Mouse (Mus musculus): ENCODE results near the gene 2310009B15Rik. TPM values are rescaled to one million over a fixed set of nuclear protein-coding genes. Genes with fewer than 3 reads are reported as not detected.
A peak's percentile ranks its signal among the peaks of the same experiment; 100 is the strongest.

2310009B15Rik gene
- polyA plus RNA-seq, 1 experiment, result 20.2 TPM

DNA sequence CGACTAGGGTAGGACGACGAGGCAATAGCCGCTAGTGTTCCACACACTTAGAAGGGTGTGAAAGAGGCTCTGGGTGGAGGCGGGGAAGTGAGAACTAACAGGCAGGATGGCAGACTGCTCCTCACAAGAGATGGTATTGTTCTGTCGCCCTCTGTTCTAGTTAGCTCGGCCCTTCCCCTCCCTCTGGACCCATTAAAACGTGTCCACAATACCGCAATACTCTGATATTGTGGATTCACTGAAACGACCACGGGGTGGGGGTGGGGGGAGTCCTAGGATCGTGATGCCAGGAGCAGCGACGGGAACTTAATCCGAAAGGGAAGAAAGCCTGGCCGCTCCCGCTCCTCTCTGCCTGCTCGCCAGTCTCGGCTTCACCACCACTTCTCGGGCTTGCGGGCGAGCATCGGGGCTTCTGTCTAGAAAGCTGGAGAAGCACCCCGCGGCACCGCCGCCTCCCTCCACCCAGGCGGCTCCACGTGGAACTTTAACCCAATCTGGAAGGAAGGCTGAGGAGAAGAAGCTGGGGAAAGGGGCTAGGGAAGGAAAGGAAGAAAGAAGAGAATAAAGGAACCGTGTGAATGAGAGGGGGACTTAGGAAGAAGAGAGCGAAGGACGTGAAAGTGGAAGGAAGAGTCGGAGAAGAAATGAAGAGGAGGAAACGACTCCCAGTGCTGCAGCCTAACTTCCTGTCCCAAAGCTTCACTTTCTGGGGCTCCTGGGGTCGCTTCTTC, 13.1 kb downstream of the 2310009B15Rik start:
- no peak for TF ChIP-seq CTCF (IDR thresholded peaks at IDR 0.05; ENCODE audit: insufficient read depth, low read length)
- no peak for TF ChIP-seq POLR2A (IDR thresholded peaks at IDR 0.05; ENCODE audit: borderline replicate concordance, extremely low read depth, low read depth, low read length)
- DNase-seq, result peak; percentile 25
- Histone ChIP-seq H3K4me1 (ENCODE audit: control insufficient read depth, insufficient read depth, low read length) (peaks cover 7% of the 10 kb centered on the region), H3K4me3 (replicated peaks; ENCODE audit: extremely low read depth, low read depth, low read length) (peak overlapping the region; percentile 19)
- 2% methylated on average over 35 of the region's 35 CpGs for WGBS

DNA sequence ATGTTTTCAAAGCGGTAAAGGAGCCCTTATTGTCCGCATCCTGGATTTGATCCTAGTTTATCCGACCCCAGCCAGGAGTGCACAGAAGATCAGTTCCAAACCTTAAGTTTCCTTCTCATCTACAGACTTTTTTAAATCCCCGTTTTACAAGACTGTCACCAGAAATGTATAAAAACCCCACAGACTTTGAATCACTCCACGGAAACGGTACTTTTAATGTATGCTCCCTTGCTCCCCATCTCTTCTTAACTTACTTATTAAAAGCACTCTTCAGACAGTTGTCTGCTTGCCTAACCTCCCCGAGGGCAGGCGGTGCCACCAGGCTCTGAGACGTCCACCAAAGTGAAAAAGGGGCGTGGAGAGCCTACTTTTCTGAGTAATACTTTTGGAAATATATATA, 13.9 kb downstream of the 2310009B15Rik start:
- peaks cover 7% of the 10 kb centered on the region for H3K4me1 ChIP-seq (ENCODE audit: control insufficient read depth, insufficient read depth, low read length)
- WGBS, result 9% methylated on average over 10 of the region's 10 CpGs
- TF ChIP-seq POLR2A (IDR thresholded peaks at IDR 0.05; ENCODE audit: borderline replicate concordance, extremely low read depth, low read depth, low read length) (no peak), CTCF (IDR thresholded peaks at IDR 0.05; ENCODE audit: insufficient read depth, low read length) (no peak)
- DNase-seq, result no peak
- H3K4me3 ChIP-seq (replicated peaks; ENCODE audit: extremely low read depth, low read depth, low read length), result no peak overlapping the region

DNA sequence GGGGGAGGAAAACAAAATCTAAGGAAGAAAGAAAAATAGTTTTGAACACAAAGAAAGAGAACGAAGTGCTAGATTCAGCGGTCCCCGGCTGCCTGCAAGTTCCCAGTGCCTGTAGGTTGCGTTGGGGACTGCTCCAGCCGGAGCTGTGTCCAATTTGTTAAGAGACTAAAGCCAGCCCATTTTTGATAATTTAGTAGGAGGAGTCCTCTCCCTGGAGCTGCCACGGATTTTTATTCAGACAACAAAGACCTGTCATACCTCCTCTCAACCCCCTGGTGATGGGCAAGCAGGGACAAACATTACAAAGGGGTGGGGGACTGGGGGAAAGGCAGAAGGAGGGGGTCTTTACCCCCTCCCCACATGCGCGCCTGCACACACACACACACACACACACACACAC, 14.3 kb downstream of the 2310009B15Rik start:
- WGBS, result 6% methylated on average over 8 of the region's 8 CpGs
- Histone ChIP-seq H3K4me3 (replicated peaks; ENCODE audit: extremely low read depth, low read depth, low read length) (no peak overlapping the region), H3K4me1 (ENCODE audit: control insufficient read depth, insufficient read depth, low read length) (peaks cover 7% of the 10 kb centered on the region)
- no peak for TF ChIP-seq POLR2A (IDR thresholded peaks at IDR 0.05; ENCODE audit: borderline replicate concordance, extremely low read depth, low read depth, low read length)
- no peak for TF ChIP-seq CTCF (IDR thresholded peaks at IDR 0.05; ENCODE audit: insufficient read depth, low read length)
- peak; percentile 20 for DNase-seq

DNA sequence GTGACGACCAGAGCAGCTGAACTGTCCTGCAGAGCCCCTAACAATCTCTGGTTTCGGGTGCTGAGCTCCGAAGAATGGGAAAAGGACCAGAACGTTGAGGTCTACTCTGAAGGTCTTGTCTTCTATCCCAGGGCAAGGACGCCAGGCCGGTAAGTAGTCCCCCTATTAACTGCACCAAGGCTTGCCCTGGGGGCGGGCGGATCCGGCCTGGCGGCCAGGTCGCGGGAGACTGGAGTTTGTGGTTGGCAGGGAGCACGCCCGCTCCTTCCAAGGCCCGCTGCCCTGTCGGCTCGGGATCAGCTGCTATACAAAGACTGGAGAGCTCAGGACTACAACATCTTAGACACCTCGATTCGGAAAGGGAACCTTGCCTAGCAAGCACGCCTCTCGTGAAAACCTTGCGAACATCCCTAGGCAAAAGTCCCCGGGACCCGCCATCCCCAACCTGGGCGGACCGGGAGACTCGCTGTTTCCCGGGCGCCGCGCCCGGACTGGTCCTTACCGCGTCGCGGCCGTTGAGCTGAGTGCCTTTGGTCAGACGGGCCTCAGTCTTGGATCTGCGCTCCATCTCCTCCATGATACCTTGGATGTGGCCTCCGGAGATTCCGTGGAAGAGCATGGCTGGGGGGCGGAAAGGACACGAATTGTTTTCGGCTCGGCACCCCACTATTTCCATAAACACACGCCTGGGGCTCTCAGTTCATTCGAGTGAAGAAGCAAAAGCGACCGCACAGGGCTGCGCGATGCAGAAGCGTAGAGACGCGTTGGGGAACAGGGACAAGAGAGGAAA, 15.2 kb downstream of the 2310009B15Rik start:
- Histone ChIP-seq H3K4me3 (replicated peaks; ENCODE audit: extremely low read depth, low read depth, low read length) (no peak overlapping the region), H3K4me1 (ENCODE audit: control insufficient read depth, insufficient read depth, low read length) (peaks cover 7% of the 10 kb centered on the region; the same call in 1 of the 2 replicates)
- peak; percentile 54 for DNase-seq
- TF ChIP-seq POLR2A (IDR thresholded peaks at IDR 0.05; ENCODE audit: borderline replicate concordance, extremely low read depth, low read depth, low read length), result no peak
- TF ChIP-seq CTCF (IDR thresholded peaks at IDR 0.05; ENCODE audit: insufficient read depth, low read length), result no peak
- WGBS, result 5% methylated on average over 54 of the region's 54 CpGs

DNA sequence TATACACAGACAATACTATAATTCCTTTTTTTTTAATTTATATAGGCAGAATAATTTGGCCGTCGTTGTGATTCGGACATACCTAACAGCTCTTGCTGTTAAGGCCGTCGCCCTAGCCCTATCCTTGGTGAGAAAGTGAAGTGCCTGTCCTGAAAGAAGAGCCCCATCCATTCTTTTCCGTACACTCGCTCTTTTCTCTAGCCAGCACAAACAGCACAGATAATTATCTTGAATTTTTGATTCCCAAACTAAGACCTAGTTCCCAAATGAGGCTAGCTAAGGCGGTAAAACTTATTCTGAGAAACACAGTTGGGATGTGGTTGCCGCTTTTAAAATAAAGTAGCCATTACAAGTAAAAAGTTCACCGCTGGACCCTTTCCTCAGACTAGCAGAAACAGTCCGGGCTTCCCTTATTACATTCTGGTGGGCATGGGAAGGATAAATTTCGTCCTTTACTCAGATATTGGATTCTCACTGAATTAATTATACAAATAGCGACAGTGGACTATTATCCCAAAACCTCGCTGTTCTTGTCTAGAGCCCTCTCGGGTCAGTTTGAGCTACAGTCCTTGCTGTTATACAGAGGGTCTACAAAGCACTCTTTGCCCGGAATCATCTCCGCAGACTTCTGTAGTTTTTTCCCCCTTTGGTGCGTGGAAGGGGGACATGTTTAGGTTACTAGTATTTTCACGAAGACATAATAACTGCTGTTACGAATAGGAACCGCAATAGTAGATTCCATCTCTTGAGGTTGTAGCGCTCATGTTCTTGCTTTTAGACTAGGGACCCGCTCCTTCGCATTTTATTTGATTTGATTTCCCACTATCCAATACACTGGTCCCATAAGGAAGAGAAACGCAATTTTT, 16.0 kb downstream of the 2310009B15Rik start:
- DNase-seq, result no peak
- TF ChIP-seq POLR2A (IDR thresholded peaks at IDR 0.05; ENCODE audit: borderline replicate concordance, extremely low read depth, low read depth, low read length) (no peak), CTCF (IDR thresholded peaks at IDR 0.05; ENCODE audit: insufficient read depth, low read length) (no peak)
- WGBS, result 22% methylated on average over 25 of the region's 25 CpGs

DNA sequence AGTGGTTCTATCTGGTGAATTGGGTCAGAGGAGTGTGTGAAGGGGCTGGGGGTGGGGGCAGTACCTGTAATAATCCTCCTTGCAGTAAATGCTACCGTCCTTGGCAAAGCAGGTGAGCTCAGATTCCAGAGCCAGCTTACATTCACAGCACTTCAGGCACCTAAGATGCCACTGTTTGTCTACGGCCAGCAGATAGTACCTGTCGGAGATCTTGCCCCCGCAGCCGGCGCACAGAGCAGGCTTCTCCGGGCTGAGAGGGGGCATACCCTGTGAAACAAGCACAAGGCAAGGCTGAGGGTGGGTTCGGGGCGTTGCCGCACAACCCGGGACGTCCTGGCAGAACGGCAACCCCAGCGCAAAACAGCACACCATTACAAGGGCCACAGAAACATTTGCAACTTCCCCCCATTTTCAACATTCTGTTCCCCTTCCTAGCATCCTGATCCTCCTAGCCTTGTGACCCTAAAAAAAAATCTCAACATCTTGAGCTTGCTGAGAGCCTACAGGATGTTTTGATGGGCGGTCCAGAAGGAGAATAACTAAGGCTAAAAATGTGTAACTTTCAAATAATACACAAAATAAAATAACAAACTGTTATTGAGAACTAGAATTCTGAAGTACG, 16.7 kb downstream of the 2310009B15Rik start:
- Histone ChIP-seq H3K4me1 (ENCODE audit: control insufficient read depth, insufficient read depth, low read length) (peaks cover 7% of the 10 kb centered on the region; the same call in 1 of the 2 replicates), H3K4me3 (replicated peaks; ENCODE audit: extremely low read depth, low read depth, low read length) (no peak overlapping the region)
- 21% methylated on average over 16 of the region's 16 CpGs for WGBS
- TF ChIP-seq CTCF (IDR thresholded peaks at IDR 0.05; ENCODE audit: insufficient read depth, low read length), result no peak
- no peak for TF ChIP-seq POLR2A (IDR thresholded peaks at IDR 0.05; ENCODE audit: borderline replicate concordance, extremely low read depth, low read depth, low read length)
- DNase-seq, result no peak

More for the DNA sequence above, 16.0 kb downstream of the 2310009B15Rik start:
- Histone ChIP-seq H3K4me1 (ENCODE audit: control insufficient read depth, insufficient read depth, low read length) (peaks cover 7% of the 10 kb centered on the region; the same call in 1 of the 2 replicates), H3K4me3 (replicated peaks; ENCODE audit: extremely low read depth, low read depth, low read length) (no peak overlapping the region)

DNA sequence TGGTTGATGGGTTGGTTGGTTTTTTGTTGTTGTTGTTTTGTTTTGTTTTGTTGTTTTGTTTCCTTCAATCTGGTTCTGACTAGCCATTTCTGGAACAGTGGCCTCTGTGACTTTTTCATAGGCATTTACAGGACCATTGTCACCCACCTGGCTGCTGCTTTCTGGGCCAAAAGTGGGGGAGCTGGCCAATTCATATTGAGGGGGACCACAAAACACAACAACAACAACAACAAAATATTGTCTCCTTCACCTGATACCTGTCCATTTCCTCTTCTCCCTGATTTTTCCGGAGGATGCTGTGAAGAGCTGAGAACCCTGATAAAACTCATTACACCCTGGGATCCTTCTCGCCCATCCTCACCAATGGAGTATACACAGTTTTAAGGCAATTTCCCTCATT, 17.4 kb downstream of the 2310009B15Rik start:
- Histone ChIP-seq H3K4me1 (ENCODE audit: control insufficient read depth, insufficient read depth, low read length) (peaks cover 7% of the 10 kb centered on the region; the same call in 1 of the 2 replicates), H3K4me3 (replicated peaks; ENCODE audit: extremely low read depth, low read depth, low read length) (no peak overlapping the region)
- no peak for TF ChIP-seq POLR2A (IDR thresholded peaks at IDR 0.05; ENCODE audit: borderline replicate concordance, extremely low read depth, low read depth, low read length)
- TF ChIP-seq CTCF (IDR thresholded peaks at IDR 0.05; ENCODE audit: insufficient read depth, low read length), result no peak
- WGBS, result 34% methylated on average over 2 of the region's 2 CpGs
- DNase-seq, result no peak

DNA sequence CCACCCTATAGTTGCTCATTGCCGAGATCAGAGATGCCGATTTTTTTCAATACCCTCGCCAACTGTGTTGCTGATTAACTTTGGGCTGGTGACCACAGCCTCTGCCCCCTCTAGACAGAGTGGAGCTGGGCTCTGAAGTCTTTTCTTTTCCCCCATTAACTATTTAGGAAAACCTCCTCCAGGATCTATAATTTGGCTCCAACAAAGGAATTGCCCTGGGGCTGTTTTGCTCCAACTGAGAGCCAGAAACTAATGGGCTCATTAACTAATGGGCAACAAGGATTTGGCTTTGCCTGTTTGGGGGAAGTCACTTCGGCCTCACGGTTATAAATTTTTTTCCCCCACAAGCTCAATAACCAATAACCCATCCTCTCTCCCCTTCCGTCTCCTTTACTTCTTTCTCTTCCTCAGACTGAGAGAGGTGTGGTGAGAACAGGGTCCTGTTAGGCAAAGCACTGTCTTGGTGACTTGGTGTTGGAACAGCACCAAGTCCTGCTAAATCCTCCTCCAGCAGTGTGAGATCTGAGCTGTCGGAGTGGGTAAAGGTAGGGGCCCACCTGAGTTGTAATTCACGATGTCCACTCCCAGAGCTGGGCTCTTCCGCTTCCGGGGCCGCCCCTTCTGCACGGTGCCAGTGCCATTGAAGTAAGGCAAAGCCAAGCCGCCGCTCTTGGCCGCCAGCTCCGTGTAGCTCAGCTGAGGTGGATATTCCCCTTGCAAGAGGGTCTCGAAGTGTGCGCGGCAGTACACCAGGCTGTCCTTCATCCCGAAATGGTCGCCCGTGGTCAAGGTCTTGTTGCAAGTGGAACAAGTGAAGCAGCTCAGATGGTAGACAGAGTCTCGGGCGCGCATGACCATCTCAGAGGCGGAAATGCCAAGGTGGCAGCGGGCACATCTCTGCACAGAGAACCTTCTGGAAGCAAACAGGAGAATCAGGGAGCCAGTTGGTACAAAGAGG, 18.6 kb downstream of the 2310009B15Rik start:
- TF ChIP-seq CTCF (IDR thresholded peaks at IDR 0.05; ENCODE audit: insufficient read depth, low read length), result no peak
- no peak for TF ChIP-seq POLR2A (IDR thresholded peaks at IDR 0.05; ENCODE audit: borderline replicate concordance, extremely low read depth, low read depth, low read length)
- Histone ChIP-seq H3K4me3 (replicated peaks; ENCODE audit: extremely low read depth, low read depth, low read length) (no peak overlapping the region), H3K4me1 (ENCODE audit: control insufficient read depth, insufficient read depth, low read length) (peaks cover 5% of the 10 kb centered on the region; the same call in 1 of the 2 replicates)
- no peak for DNase-seq
- WGBS, result 29% methylated on average over 27 of the region's 27 CpGs

Measured in lung, adult 2 months (tissue).